Mouse (Mus musculus): ENCODE measurements around the gene Crip3.

Crip3 gene

GRCm38 (mm10) chr17:46457791-46458190 lies 29.1 kb downstream of the Crip3 start:
- peak; percentile 64 for DNase-seq

- DNase-seq: no peak
These were observed 29.7 kb downstream of the Crip3 start for GRCm38 (mm10) chr17:46458439-46458838.

GRCm38 (mm10) chr17:46460673-46461072 lies 31.9 kb downstream of the Crip3 start:
- no peak for DNase-seq

GRCm38 (mm10) chr17:46461347-46461746 lies 32.6 kb downstream of the Crip3 start:
- DNase-seq: no peak

GRCm38 (mm10) chr17:46462226-46462625 lies 33.5 kb downstream of the Crip3 start:
- no peak for DNase-seq

GRCm38 (mm10) chr17:46467830-46468229 lies 39.1 kb downstream of the Crip3 start:
- no peak for DNase-seq

- DNase-seq: no peak
These were observed 47.9 kb downstream of the Crip3 start for GRCm38 (mm10) chr17:46476601-46477000.

- DNase-seq: no peak
These were observed 48.6 kb downstream of the Crip3 start for GRCm38 (mm10) chr17:46477286-46477685.
